Mouse (Mus musculus) frontal cortex, postnatal 25 days (tissue): ENCODE measurements at regions not wholly inside any gene's neighbourhood (a gene's known extent, or its start where the extent isn't known, plus 50 kb on each side); places are given as distances from the start of the nearest gene placed in this dataset.

ENCODE experiments used
- DNase-seq, 2 experiments: peaks; one replicate each; pipeline ENCODE4 v3.0.0; 2022; ENCODE audit warnings: low spot score in 2 of 2

GRCm38 (mm10) chr3:149424306-149424705 lies 434.0 kb upstream of the Adgrl2 start:
- DNase-seq = no peak

- no peak for DNase-seq
These were observed 433.1 kb upstream of the Adgrl2 start for GRCm38 (mm10) chr3:149423491-149423890.

- no peak for DNase-seq
These were observed 424.7 kb upstream of the Adgrl2 start for GRCm38 (mm10) chr3:149415081-149415480.

- DNase-seq = no peak
These were observed 422.8 kb upstream of the Adgrl2 start for GRCm38 (mm10) chr3:149413114-149413513.

GRCm38 (mm10) chr3:149410518-149410917 lies 420.2 kb upstream of the Adgrl2 start:
- no peak for DNase-seq

GRCm38 (mm10) chr3:149408858-149409257 lies 418.5 kb upstream of the Adgrl2 start:
- DNase-seq = no peak

GRCm38 (mm10) chr3:149405872-149406271 lies 415.5 kb upstream of the Adgrl2 start:
- DNase-seq = no peak

- no peak for DNase-seq
These were observed 414.3 kb upstream of the Adgrl2 start for GRCm38 (mm10) chr3:149404691-149405090.

GRCm38 (mm10) chr3:149402496-149402895 lies 412.1 kb upstream of the Adgrl2 start:
- no peak for DNase-seq

- DNase-seq = no peak
These were observed 404.7 kb upstream of the Adgrl2 start for GRCm38 (mm10) chr3:149395082-149395481.

- DNase-seq = no peak
These were observed 403.2 kb upstream of the Adgrl2 start for GRCm38 (mm10) chr3:149393317-149394172.

- no peak for DNase-seq
These were observed 401.8 kb upstream of the Adgrl2 start for GRCm38 (mm10) chr3:149392164-149392563.

- no peak for DNase-seq
These were observed 397.2 kb upstream of the Adgrl2 start for GRCm38 (mm10) chr3:149387537-149387936.

GRCm38 (mm10) chr3:149386027-149386426 lies 395.7 kb upstream of the Adgrl2 start:
- no peak for DNase-seq

- DNase-seq = no peak
These were observed 395.0 kb upstream of the Adgrl2 start for GRCm38 (mm10) chr3:149385336-149385735.

GRCm38 (mm10) chr3:149381559-149382245 lies 391.3 kb upstream of the Adgrl2 start:
- DNase-seq = no peak

- DNase-seq = no peak
These were observed 390.7 kb upstream of the Adgrl2 start for GRCm38 (mm10) chr3:149381051-149381450.

- no peak for DNase-seq
These were observed 389.6 kb upstream of the Adgrl2 start for GRCm38 (mm10) chr3:149379866-149380472.

- no peak for DNase-seq
These were observed 389.0 kb upstream of the Adgrl2 start for GRCm38 (mm10) chr3:149379249-149379865.

GRCm38 (mm10) chr3:149371439-149371838 lies 381.1 kb upstream of the Adgrl2 start:
- no peak for DNase-seq

GRCm38 (mm10) chr3:149370517-149371227 lies 380.3 kb upstream of the Adgrl2 start:
- DNase-seq = no peak

- DNase-seq = no peak
These were observed 377.5 kb upstream of the Adgrl2 start for GRCm38 (mm10) chr3:149367888-149368287.
